Mouse (Mus musculus): Measurements from ENCODE around the gene Nol11. TPM values are rescaled to one million over a fixed set of nuclear protein-coding genes. Genes with fewer than 3 reads are reported as not detected.
"Not testable (repeated sequence)": the region's sequence is repeated elsewhere in the genome, so short reads cannot be mapped to it uniquely, and the experiment has no call there.

Nol11 gene
- polyA plus RNA-seq, 1 experiment from 2014 or later: 74.5 TPM

DNA sequence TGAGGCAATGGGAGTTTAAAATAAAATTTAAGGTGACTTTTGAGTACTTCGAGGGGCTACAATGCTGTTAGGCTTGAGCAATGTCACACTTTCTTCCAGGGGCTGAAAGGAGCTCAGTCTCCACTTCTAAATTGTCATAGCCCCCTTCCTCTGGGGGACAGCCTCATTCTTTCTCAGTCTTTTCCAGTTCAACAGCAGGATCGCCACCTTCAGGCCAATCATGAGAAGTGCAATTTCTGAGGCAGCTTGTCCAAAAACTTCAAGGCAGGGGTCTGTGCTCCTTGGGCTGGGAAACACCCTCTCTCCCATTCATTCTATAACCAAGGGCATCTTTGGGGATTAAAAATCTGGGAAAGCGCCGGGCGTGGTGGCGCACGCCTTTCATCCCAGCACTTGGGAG lies 37.4 kb downstream of the Nol11 start:
- H3K36me3 ChIP-seq (ENCODE audit: control insufficient read depth, insufficient read depth, low read length): no peaks in the 10 kb centered on the region
- no peaks in the 10 kb centered on the region for H3K4me1 ChIP-seq (ENCODE audit: control insufficient read depth, insufficient read depth, low read length)
- no peak overlapping the region for H3K27ac ChIP-seq (replicated peaks; ENCODE audit: low read depth, low read length)
- WGBS: 76% methylated on average over 7 of the region's 7 CpGs
- H3K9me3 ChIP-seq (ENCODE audit: control insufficient read depth, low read length): no peaks in the 10 kb centered on the region
- DNase-seq (ENCODE audit: low spot score) (no peak), ATAC-seq (ENCODE audit: insufficient number of reproducible peaks, low FRiP score, low TSS enrichment, low read depth) (no peak)
- H3K27me3 ChIP-seq (ENCODE audit: control insufficient read depth, insufficient read depth, low read length): no peaks in the 10 kb centered on the region
- H3K9ac ChIP-seq (ENCODE audit: low read length): no peak overlapping the region
- no peak overlapping the region for H3K4me2 ChIP-seq (ENCODE audit: low read depth, severe bottlenecking)
- H3K4me3 ChIP-seq (ENCODE audit: low read depth, low read length): no peak overlapping the region

DNA sequence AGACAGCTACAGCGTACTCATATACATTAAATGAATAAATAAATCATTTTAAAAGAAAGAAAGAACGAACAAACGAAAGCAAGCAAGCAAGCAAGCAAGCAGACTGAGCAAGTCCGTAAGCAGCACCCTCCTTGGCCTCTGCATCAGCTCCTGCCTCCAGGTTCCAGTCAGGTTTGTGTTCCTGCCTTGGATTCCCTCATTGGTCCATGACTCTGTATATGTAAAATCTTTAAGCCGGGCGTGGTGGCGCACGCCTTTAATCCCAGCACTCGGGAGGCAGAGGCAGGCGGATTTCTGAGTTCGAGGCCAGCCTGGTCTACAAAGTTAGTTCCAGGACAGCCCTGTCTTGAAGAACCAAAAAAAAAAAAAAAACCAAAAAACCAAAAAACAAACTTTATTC lies 45.2 kb downstream of the Nol11 start:
- not testable (repeated sequence) for H3K27me3 ChIP-seq (ENCODE audit: control insufficient read depth, insufficient read depth, low read length); DNase-seq (ENCODE audit: low spot score); H3K4me3 ChIP-seq (ENCODE audit: low read depth, low read length); H3K4me1 ChIP-seq (ENCODE audit: control insufficient read depth, insufficient read depth, low read length); H3K9me3 ChIP-seq (ENCODE audit: control insufficient read depth, low read length); H3K27ac ChIP-seq (replicated peaks; ENCODE audit: low read depth, low read length); H3K9ac ChIP-seq (ENCODE audit: low read length); H3K36me3 ChIP-seq (ENCODE audit: control insufficient read depth, insufficient read depth, low read length); H3K4me2 ChIP-seq (ENCODE audit: low read depth, severe bottlenecking); ATAC-seq (ENCODE audit: insufficient number of reproducible peaks, low FRiP score, low TSS enrichment, low read depth)
- WGBS: 89% methylated on average over 11 of the region's 11 CpGs

DNA sequence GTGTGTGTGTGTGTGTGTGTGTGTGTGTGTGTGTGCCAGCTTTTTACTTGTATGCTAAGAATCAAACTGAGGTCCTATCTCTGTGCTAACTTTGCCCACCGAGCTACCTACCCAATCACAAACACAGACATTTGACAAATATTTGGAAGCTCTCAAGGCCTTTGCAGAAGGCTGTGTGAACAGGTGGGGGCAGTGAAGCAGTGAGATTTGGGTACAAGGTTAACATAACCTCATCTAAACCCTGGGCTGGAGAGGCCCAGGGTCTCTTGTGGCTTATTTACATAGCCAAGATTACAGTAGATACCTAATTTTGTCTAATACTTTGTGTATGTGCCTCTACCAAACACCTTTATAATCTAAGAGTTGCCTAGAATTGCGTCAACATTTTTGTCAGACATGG lies 46.8 kb downstream of the Nol11 start:
- no peak for ATAC-seq (ENCODE audit: insufficient number of reproducible peaks, low FRiP score, low TSS enrichment, low read depth)
- Histone ChIP-seq H3K9me3 (ENCODE audit: control insufficient read depth, low read length) (no peaks in the 10 kb centered on the region), H3K4me3 (ENCODE audit: low read depth, low read length) (no peak overlapping the region), H3K9ac (ENCODE audit: low read length) (no peak overlapping the region), H3K4me2 (ENCODE audit: low read depth, severe bottlenecking) (no peak overlapping the region), H3K4me1 (ENCODE audit: control insufficient read depth, insufficient read depth, low read length) (no peaks in the 10 kb centered on the region), H3K27me3 (ENCODE audit: control insufficient read depth, insufficient read depth, low read length) (no peaks in the 10 kb centered on the region), H3K36me3 (ENCODE audit: control insufficient read depth, insufficient read depth, low read length) (no peaks in the 10 kb centered on the region), H3K27ac (replicated peaks; ENCODE audit: low read depth, low read length) (no peak overlapping the region)
- 89% methylated on average over 2 of the region's 2 CpGs for WGBS
- DNase-seq (ENCODE audit: low spot score): no peak

DNA sequence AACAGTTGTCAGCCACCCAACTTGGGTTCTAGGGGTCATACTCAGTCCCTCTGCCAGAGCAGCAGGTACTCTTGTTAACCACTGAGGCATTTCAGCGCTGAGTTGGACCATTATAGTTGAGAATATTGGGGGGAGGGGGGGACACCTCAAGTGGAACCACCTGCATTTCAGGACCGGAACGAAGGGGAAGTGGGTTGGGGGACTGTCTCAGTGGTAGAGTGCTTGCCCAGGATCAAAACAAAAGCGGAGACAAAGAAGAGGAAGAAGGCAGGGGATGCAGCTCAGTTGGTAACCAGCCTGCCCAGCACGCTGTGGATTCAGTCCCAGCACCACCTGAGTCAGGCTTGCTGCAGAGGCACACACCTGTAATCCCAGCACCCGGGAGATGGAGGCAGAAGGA lies 48.4 kb downstream of the Nol11 start:
- no peak overlapping the region for H3K4me2 ChIP-seq (ENCODE audit: low read depth, severe bottlenecking)
- H3K27me3 ChIP-seq (ENCODE audit: control insufficient read depth, insufficient read depth, low read length): no peaks in the 10 kb centered on the region
- 45% methylated on average over 6 of the region's 6 CpGs for WGBS
- H3K4me1 ChIP-seq (ENCODE audit: control insufficient read depth, insufficient read depth, low read length): no peaks in the 10 kb centered on the region
- H3K4me3 ChIP-seq (ENCODE audit: low read depth, low read length): no peak overlapping the region
- ATAC-seq (ENCODE audit: insufficient number of reproducible peaks, low FRiP score, low TSS enrichment, low read depth) (no peak), DNase-seq (ENCODE audit: low spot score) (no peak)
- no peak overlapping the region for H3K9ac ChIP-seq (ENCODE audit: low read length)
- H3K27ac ChIP-seq (replicated peaks; ENCODE audit: low read depth, low read length): no peak overlapping the region
- no peaks in the 10 kb centered on the region for H3K36me3 ChIP-seq (ENCODE audit: control insufficient read depth, insufficient read depth, low read length)
- no peaks in the 10 kb centered on the region for H3K9me3 ChIP-seq (ENCODE audit: control insufficient read depth, low read length)

DNA sequence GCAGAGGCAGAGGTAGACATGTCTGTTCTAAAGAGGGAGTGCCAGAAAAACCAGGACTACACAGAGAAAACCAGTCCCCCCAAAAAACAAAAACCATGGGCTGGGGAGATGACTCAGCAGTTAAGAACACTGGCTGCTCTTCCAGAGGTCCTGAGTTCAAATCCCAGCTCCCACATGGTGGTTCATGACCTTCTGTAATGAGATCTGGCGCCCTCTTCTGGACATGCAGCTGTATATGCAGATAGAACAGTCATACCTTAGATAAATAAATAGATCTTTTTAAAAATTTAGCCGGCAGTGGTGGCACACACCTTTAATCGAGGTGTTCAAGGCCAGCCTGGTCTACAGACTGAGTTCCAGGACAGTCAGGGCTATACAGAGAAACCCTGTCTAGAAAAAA lies 50.5 kb downstream of the Nol11 start:
- WGBS: 83% methylated on average over 3 of the region's 3 CpGs
- no peak for ATAC-seq (ENCODE audit: insufficient number of reproducible peaks, low FRiP score, low TSS enrichment, low read depth)
- Histone ChIP-seq H3K9me3 (ENCODE audit: control insufficient read depth, low read length) (no peaks in the 10 kb centered on the region), H3K27me3 (ENCODE audit: control insufficient read depth, insufficient read depth, low read length) (no peaks in the 10 kb centered on the region), H3K4me3 (ENCODE audit: low read depth, low read length) (no peak overlapping the region), H3K9ac (ENCODE audit: low read length) (no peak overlapping the region), H3K4me1 (ENCODE audit: control insufficient read depth, insufficient read depth, low read length) (no peaks in the 10 kb centered on the region), H3K4me2 (ENCODE audit: low read depth, severe bottlenecking) (no peak overlapping the region), H3K27ac (replicated peaks; ENCODE audit: low read depth, low read length) (no peak overlapping the region), H3K36me3 (ENCODE audit: control insufficient read depth, insufficient read depth, low read length) (no peaks in the 10 kb centered on the region)
- DNase-seq (ENCODE audit: low spot score): no peak

DNA sequence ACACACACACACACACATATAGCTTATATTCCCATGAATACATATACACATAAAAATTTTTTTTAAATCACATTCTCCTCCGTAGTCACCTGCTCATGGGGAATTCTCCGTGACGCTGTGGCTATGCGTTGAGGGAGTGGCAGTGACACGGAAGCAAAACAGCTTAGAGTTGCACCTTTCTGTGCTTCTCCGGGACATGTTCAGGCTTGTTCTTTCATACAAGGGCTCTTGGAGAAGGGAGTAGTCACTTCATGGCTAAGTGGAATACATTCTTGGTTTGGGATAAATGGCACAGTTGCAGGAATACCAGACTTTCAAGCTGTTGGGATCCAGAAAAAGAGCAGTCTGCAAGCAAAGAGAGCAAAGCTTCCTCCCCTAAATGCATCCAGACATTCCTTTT lies 51.6 kb downstream of the Nol11 start:
- H3K4me1 ChIP-seq (ENCODE audit: control insufficient read depth, insufficient read depth, low read length): peaks cover 3% of the 10 kb centered on the region; the same call in 1 of the 2 replicates
- ATAC-seq (ENCODE audit: insufficient number of reproducible peaks, low FRiP score, low TSS enrichment, low read depth): no peak
- H3K27me3 ChIP-seq (ENCODE audit: control insufficient read depth, insufficient read depth, low read length): no peaks in the 10 kb centered on the region
- H3K36me3 ChIP-seq (ENCODE audit: control insufficient read depth, insufficient read depth, low read length): no peaks in the 10 kb centered on the region
- H3K4me2 ChIP-seq (ENCODE audit: low read depth, severe bottlenecking): no peak overlapping the region
- no peak for DNase-seq (ENCODE audit: low spot score)
- H3K4me3 ChIP-seq (ENCODE audit: low read depth, low read length): no peak overlapping the region
- H3K27ac ChIP-seq (replicated peaks; ENCODE audit: low read depth, low read length): no peak overlapping the region
- H3K9me3 ChIP-seq (ENCODE audit: control insufficient read depth, low read length): no peaks in the 10 kb centered on the region
- 92% methylated on average over 6 of the region's 6 CpGs for WGBS
- H3K9ac ChIP-seq (ENCODE audit: low read length): no peak overlapping the region

DNA sequence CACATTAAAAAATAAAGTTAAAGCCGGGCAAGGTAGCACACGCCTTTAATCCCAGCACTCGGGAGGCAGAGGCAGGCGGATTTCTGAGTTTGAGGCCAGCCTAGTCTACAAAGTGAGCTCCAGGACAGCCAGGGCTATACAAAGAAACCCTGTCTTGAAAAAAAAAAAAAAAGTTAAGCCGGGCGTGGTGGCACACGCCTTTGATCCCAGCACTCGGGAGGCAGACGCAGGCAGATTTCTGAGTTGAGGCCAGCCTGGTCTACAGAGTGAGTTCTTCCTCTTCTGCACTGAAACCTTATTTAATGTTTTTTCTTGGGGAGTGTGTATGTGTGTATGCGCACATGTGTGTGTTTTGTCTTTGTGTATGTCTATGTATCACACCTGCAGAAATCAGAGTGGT lies 52.7 kb downstream of the Nol11 start:
- not testable (repeated sequence) for H3K27ac ChIP-seq (replicated peaks; ENCODE audit: low read depth, low read length); H3K27me3 ChIP-seq (ENCODE audit: control insufficient read depth, insufficient read depth, low read length); ATAC-seq (ENCODE audit: insufficient number of reproducible peaks, low FRiP score, low TSS enrichment, low read depth); H3K9ac ChIP-seq (ENCODE audit: low read length); H3K4me1 ChIP-seq (ENCODE audit: control insufficient read depth, insufficient read depth, low read length); DNase-seq (ENCODE audit: low spot score); H3K4me3 ChIP-seq (ENCODE audit: low read depth, low read length); H3K9me3 ChIP-seq (ENCODE audit: control insufficient read depth, low read length); H3K4me2 ChIP-seq (ENCODE audit: low read depth, severe bottlenecking); H3K36me3 ChIP-seq (ENCODE audit: control insufficient read depth, insufficient read depth, low read length)
- 95% methylated on average over 10 of the region's 10 CpGs for WGBS

DNA sequence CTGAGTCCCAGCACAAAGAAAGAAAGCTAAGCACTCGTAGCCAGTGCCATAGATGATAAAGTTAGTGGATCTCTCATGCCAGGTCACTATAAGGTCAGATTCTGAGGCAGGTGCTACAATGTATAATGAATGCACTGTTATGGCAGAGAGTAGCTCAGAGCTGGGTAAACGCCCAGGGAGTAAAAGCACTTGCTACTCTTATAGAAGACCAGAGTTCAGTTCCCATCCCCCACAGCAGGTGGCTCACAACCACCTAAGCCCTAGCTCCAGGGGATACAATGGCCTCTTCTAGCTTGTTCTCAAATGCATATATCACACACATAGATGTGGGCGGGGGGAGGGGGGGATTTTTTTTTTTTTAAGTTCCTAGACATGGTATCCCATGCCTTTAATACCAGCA lies 53.4 kb downstream of the Nol11 start:
- no peak overlapping the region for H3K9ac ChIP-seq (ENCODE audit: low read length)
- no peaks in the 10 kb centered on the region for H3K9me3 ChIP-seq (ENCODE audit: control insufficient read depth, low read length)
- H3K4me2 ChIP-seq (ENCODE audit: low read depth, severe bottlenecking): no peak overlapping the region
- H3K4me1 ChIP-seq (ENCODE audit: control insufficient read depth, insufficient read depth, low read length): peaks cover 4% of the 10 kb centered on the region; the same call in 1 of the 2 replicates
- H3K27me3 ChIP-seq (ENCODE audit: control insufficient read depth, insufficient read depth, low read length): no peaks in the 10 kb centered on the region
- no peak for ATAC-seq (ENCODE audit: insufficient number of reproducible peaks, low FRiP score, low TSS enrichment, low read depth)
- no peaks in the 10 kb centered on the region for H3K36me3 ChIP-seq (ENCODE audit: control insufficient read depth, insufficient read depth, low read length)
- 52% methylated on average over 3 of the region's 3 CpGs for WGBS
- DNase-seq (ENCODE audit: low spot score): no peak
- no peak overlapping the region for H3K27ac ChIP-seq (replicated peaks; ENCODE audit: low read depth, low read length)
- H3K4me3 ChIP-seq (ENCODE audit: low read depth, low read length): no peak overlapping the region

DNA sequence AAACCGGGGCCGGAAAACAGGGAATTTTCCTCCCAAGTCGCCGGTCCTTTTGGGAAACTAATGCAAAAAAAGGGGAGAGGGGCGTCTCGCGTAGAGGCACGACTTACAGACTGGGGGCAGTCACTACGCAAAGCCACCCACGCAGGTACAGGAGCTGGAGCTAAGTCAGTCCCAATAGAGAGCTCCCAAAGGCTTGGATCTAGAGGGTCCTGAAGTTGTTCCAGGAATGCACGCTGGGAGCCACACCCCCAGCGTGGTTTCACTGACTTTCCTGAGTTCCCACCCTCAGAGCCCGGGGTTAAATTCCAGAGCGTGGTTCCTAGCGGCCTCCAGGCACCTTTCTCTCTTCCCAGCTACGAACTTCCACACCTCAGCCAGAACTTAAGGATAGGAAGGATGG lies 56.8 kb downstream of the Nol11 start:
- no peaks in the 10 kb centered on the region for H3K27me3 ChIP-seq (ENCODE audit: control insufficient read depth, insufficient read depth, low read length)
- no peaks in the 10 kb centered on the region for H3K9me3 ChIP-seq (ENCODE audit: control insufficient read depth, low read length)
- WGBS: under 1% methylated on average over 16 of the region's 16 CpGs
- peak overlapping the region; percentile 69 for H3K4me3 ChIP-seq (ENCODE audit: low read depth, low read length)
- H3K36me3 ChIP-seq (ENCODE audit: control insufficient read depth, insufficient read depth, low read length): no peaks in the 10 kb centered on the region
- peak overlapping the region; percentile 50 for H3K9ac ChIP-seq (ENCODE audit: low read length)
- H3K27ac ChIP-seq (replicated peaks; ENCODE audit: low read depth, low read length): peak overlapping the region; percentile 96; the same call in 1 of the 2 replicates
- peak overlapping the region; percentile 88 for H3K4me2 ChIP-seq (ENCODE audit: low read depth, severe bottlenecking)
- DNase-seq (ENCODE audit: low spot score) (no peak), ATAC-seq (ENCODE audit: insufficient number of reproducible peaks, low FRiP score, low TSS enrichment, low read depth) (peak; percentile 45)
- H3K4me1 ChIP-seq (ENCODE audit: control insufficient read depth, insufficient read depth, low read length): peaks cover 7% of the 10 kb centered on the region; the same call in 1 of the 2 replicates
